Mouse (Mus musculus) megakaryocyte, embryonic 14.5 days (primary cell): Measurements from ENCODE around the gene Gpx8. TPM values are rescaled to one million over a fixed set of nuclear protein-coding genes. Genes with fewer than 3 reads are reported as not detected.

Source experiments
- H3K27me3 ChIP-seq: replicated peaks from 2 replicates; pipeline ENCODE3; 2012; ENCODE audit warnings: inconsistent platforms
- H3K36me3 ChIP-seq: replicated peaks from 2 replicates; pipeline ENCODE3; 2012; ENCODE audit warnings: low read length, inconsistent platforms, mixed read lengths
- H3K4me1 ChIP-seq: 2 replicates; pipeline ENCODE4 v1.6.1; 2012; ENCODE audit warnings: inconsistent platforms
- H3K4me3 ChIP-seq: replicated peaks from 2 replicates; pipeline ENCODE3; 2012; ENCODE audit warnings: moderate library complexity, mild to moderate bottlenecking, inconsistent platforms
- H3K9me3 ChIP-seq: 2 replicates; pipeline ENCODE4 v1.6.1; 2012; ENCODE audit warnings: inconsistent platforms
- FLI1 ChIP-seq: IDR thresholded peaks from 2 replicates; pipeline ENCODE4 v1.6.1; 2012; ENCODE audit warnings: low read length, inconsistent platforms, mixed read lengths
- GATA1 ChIP-seq: IDR thresholded peaks from 3 replicates; pipeline ENCODE4 v1.6.1; 2012; ENCODE audit warnings: mixed read lengths, low read length, inconsistent platforms, borderline replicate concordance
- polyA plus RNA-seq: library from polyadenylated mRNA; stranded (reverse); fragments of >175 nt; gene quantifications from 2 replicates; pipeline ENCODE4 v1.2.3, GENCODE M21; 2012; ENCODE audit warnings: low replicate concordance; ENCODE audit not compliant: insufficient read depth

Gene Gpx8
- not detected in 2 replicates for polyA plus RNA-seq

DNA sequence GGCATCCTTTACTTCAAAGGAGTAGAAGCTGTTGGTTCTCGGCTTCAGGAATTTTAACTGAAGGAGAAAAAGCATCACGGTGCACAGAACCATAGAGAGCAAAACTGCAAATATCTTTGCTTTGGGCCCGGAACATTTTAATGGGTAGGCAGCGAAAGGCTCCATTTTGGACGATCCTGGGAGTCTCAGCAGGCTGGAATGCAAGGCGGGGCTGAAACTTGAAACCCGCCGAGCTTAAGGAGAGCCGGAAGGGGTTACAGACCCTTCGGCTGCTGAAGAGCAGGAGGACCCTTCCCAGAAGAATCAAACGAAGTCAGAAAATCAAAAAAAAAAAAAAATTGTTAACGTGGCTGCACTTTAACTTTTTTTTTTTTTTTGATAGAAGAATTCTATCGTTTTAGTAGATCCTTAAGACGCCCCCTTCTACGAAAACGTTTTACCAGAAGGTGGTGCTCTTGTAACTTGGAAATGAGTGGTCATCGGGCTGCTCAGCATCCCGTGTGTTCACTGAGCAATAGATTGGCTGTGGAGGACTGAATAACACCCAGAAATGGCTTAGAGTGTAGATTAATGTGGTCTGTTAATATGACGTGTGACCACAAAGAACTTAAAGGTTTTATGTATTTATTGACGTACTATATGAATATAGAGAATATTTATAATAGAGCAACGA, at the start of gene Gpx8:
Gene Gpx8 (minus strand): TSS at position 200 of the 673 bp plus-strand sequence.
- H3K27me3 ChIP-seq: peaks cover 15% of the 10 kb centered on the region
- H3K9me3 ChIP-seq: no peaks in the 10 kb centered on the region
- H3K36me3 ChIP-seq: no peaks in the 10 kb centered on the region
- no peak for TF ChIP-seq FLI1
- no peak for TF ChIP-seq GATA1
- peak within 1 kb of the TSS; percentile 87 for H3K4me3 ChIP-seq
- H3K4me1 ChIP-seq: peaks cover 23% of the 10 kb centered on the region

GRCm38 (mm10) chr13:113094618-113095017, 48.4 kb upstream of the Gpx8 start:
- TF ChIP-seq FLI1: no peak
- TF ChIP-seq GATA1: no peak
- no peaks in the 10 kb centered on the region for H3K4me1 ChIP-seq
- no peaks in the 10 kb centered on the region for H3K36me3 ChIP-seq
- no peak overlapping the region for H3K4me3 ChIP-seq
- no peaks in the 10 kb centered on the region for H3K9me3 ChIP-seq
- peaks cover 3% of the 10 kb centered on the region for H3K27me3 ChIP-seq

GRCm38 (mm10) chr13:113090489-113090888, 44.3 kb upstream of the Gpx8 start:
- H3K4me1 ChIP-seq: no peaks in the 10 kb centered on the region
- no peaks in the 10 kb centered on the region for H3K36me3 ChIP-seq
- H3K4me3 ChIP-seq: no peak overlapping the region
- no peak for TF ChIP-seq GATA1
- TF ChIP-seq FLI1: no peak
- H3K27me3 ChIP-seq: peaks cover 4% of the 10 kb centered on the region
- no peaks in the 10 kb centered on the region for H3K9me3 ChIP-seq

- no peaks in the 10 kb centered on the region for H3K9me3 ChIP-seq
- no peaks in the 10 kb centered on the region for H3K4me1 ChIP-seq
- H3K36me3 ChIP-seq: no peaks in the 10 kb centered on the region
- TF ChIP-seq GATA1: no peak
- TF ChIP-seq FLI1: no peak
- H3K27me3 ChIP-seq: peaks cover 6% of the 10 kb centered on the region
- no peak overlapping the region for H3K4me3 ChIP-seq
These were observed 41.2 kb upstream of the Gpx8 start for GRCm38 (mm10) chr13:113087226-113088017.

- no peak for TF ChIP-seq FLI1
- no peak for TF ChIP-seq GATA1
These were observed 38.5 kb upstream of the Gpx8 start for GRCm38 (mm10) chr13:113084732-113085131.

DNA sequence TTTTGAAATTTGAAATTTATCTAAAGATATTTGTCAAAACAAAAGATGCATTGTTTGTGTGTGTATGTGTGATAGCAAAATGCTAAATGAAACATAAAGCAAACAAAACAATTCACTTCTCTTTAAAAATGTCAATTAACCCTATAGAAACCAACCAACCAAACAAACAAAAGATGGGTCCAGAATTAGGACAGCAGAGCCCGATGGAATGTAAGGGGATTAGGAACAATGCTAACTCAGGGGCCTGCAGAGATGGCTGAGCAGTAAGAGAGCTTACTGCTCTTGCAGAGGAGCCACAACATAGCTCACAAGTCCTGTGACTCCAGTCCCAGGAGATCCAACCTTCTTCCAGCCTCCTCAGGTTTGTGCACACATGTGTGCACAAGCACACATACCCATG, 35.9 kb upstream of the Gpx8 start:
- Histone ChIP-seq H3K36me3 (no peaks in the 10 kb centered on the region), H3K27me3 (peaks cover 5% of the 10 kb centered on the region), H3K4me1 (no peaks in the 10 kb centered on the region), H3K4me3 (no peak overlapping the region), H3K9me3 (no peaks in the 10 kb centered on the region)
- no peak for TF ChIP-seq GATA1
- TF ChIP-seq FLI1: no peak

More at GRCm38 (mm10) chr13:113084732-113085131, 38.5 kb upstream of the Gpx8 start:
- Histone ChIP-seq H3K36me3 (no peaks in the 10 kb centered on the region), H3K9me3 (no peaks in the 10 kb centered on the region), H3K27me3 (peaks cover 3% of the 10 kb centered on the region), H3K4me3 (no peak overlapping the region), H3K4me1 (no peaks in the 10 kb centered on the region)

- peaks cover 5% of the 10 kb centered on the region for H3K27me3 ChIP-seq
- H3K9me3 ChIP-seq: no peaks in the 10 kb centered on the region
- TF ChIP-seq FLI1: no peak
- TF ChIP-seq GATA1: no peak
- no peaks in the 10 kb centered on the region for H3K4me1 ChIP-seq
- no peaks in the 10 kb centered on the region for H3K36me3 ChIP-seq
- H3K4me3 ChIP-seq: no peak overlapping the region
These were observed 32.8 kb upstream of the Gpx8 start for GRCm38 (mm10) chr13:113079021-113079420.

- H3K36me3 ChIP-seq: no peaks in the 10 kb centered on the region
- no peaks in the 10 kb centered on the region for H3K4me1 ChIP-seq
- TF ChIP-seq GATA1 (no peak), FLI1 (no peak)
- no peak overlapping the region for H3K4me3 ChIP-seq
- H3K27me3 ChIP-seq: no peaks in the 10 kb centered on the region
- no peaks in the 10 kb centered on the region for H3K9me3 ChIP-seq
These were observed 18.3 kb upstream of the Gpx8 start for GRCm38 (mm10) chr13:113064542-113064941.

GRCm38 (mm10) chr13:113061746-113062145, 15.5 kb upstream of the Gpx8 start:
- H3K4me1 ChIP-seq: no peaks in the 10 kb centered on the region
- no peak overlapping the region for H3K4me3 ChIP-seq
- no peak for TF ChIP-seq FLI1
- no peak for TF ChIP-seq GATA1
- H3K27me3 ChIP-seq: no peaks in the 10 kb centered on the region
- peaks cover 3% of the 10 kb centered on the region; the same call in 1 of the 2 replicates for H3K9me3 ChIP-seq
- no peaks in the 10 kb centered on the region for H3K36me3 ChIP-seq

DNA sequence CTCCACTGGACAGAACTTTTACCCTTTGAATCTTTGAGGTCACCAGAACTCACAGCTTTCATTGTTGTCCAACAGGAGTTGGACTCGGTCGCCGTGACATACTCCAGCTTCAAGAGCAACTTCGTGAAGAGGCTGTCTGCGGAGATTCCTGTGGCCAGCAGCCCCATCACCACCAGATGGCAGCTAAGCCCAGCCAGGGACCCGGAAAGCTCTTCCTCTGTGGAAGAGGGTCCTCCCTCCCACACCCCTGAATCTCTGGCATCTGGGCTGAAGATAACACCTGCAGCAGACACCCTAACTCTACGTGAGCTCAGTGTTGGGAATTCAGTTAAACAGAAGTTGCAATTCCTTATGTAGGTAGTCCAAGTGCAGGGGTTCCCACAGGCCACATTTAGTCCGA, 9.6 kb upstream of the Gpx8 start:
- peaks cover 3% of the 10 kb centered on the region; the same call in 1 of the 2 replicates for H3K9me3 ChIP-seq
- TF ChIP-seq FLI1: no peak
- TF ChIP-seq GATA1: no peak
- H3K27me3 ChIP-seq: peaks cover 8% of the 10 kb centered on the region
- H3K4me1 ChIP-seq: no peaks in the 10 kb centered on the region; the same call in 1 of the 2 replicates
- no peak overlapping the region for H3K4me3 ChIP-seq
- no peaks in the 10 kb centered on the region for H3K36me3 ChIP-seq
